Mouse (Mus musculus) retina, embryonic 14.5 days (tissue): ENCODE data around the gene Alkbh5.

ENCODE experiments used
- DNase-seq: peaks from one replicate; pipeline ENCODE4 v3.0.0-alpha.2; 2015; ENCODE audit warnings: low spot score

The Alkbh5 gene

DNA sequence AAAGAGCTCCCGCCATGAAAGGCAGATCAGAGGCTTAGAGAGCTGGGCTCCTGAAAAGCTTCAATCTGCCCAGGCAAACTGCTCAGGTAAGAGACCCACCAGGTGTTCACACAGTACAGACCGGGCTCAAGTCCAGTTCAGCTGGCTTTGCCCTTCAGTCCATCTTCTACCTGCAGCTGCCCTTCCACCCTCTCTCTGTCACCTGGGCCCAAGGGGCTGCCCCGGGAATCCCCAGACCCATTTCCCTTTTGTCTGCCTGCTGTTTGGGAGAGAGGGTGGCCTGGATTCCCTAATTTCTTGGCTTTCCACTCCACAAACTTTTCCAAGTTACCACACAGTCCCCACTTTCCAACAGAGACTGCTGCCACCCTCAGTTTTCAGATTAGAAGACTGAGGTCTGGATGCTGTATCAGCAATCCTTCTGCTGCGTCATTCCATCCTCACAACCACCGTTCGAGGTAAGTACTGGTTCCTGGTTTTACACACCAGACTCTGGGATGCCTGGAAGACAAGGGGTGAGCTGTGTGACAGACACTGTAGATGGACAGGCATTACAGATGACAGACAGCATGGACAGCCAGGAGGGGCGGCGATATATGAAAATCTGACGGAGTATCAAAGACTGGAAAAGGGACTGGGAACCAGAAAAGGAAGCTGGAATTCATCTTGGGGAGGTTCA lies at the start of gene Alkbh5:
Gene Alkbh5 (plus strand): TSS at position 202 of the 679 bp plus-strand sequence.
- DNase-seq = peak; percentile 43

- no peak for DNase-seq
Measured at GRCm38 (mm10) chr11:60492726-60493125, 43.5 kb upstream of the Alkbh5 start.

DNA sequence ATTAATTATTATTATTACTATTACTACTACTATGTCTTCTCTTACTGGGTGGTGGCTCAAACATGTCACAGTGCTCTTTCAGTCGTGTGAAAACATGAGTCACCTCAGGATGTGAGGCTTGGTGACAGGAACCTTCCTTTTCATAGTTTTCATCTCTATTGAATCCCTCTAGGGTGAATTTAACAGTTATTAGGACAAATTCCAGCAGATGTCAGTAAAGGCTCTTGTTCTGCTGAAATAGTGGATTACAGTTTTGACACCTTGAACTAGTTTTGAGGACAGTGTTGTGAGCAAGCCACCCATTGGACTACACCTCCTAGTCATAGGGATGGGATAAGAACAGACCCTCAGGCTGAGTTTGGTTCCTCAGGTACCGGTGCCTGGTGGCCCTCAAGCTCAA lies 40.5 kb upstream of the Alkbh5 start:
- no peak for DNase-seq

DNA sequence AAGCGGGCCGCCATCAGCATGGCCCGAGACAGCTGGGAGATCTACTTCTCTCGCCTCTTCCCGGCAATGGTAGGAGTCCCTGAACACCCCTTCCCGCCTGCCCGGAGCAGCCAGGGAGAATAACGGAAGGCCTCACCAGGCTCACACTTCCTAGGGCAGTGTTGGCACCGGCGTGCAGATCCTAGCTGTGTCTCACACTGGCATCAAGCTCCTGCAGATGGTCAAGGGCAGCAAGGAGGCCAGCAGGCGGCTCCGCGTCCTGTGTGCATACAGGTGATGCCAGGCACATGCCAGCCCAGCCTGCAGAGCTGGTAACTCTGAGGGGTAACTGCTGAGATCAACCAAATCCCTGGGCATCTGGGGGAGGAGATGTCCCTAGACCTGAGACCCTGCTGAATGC lies 28.9 kb upstream of the Alkbh5 start:
- no peak for DNase-seq

GRCm38 (mm10) chr11:60508950-60509349 lies 27.2 kb upstream of the Alkbh5 start:
- DNase-seq = peak; percentile 3

GRCm38 (mm10) chr11:60509500-60509899 lies 26.7 kb upstream of the Alkbh5 start:
- DNase-seq = peak; percentile 47

- no peak for DNase-seq
Measured at GRCm38 (mm10) chr11:60511893-60512292, 24.3 kb upstream of the Alkbh5 start.

DNA sequence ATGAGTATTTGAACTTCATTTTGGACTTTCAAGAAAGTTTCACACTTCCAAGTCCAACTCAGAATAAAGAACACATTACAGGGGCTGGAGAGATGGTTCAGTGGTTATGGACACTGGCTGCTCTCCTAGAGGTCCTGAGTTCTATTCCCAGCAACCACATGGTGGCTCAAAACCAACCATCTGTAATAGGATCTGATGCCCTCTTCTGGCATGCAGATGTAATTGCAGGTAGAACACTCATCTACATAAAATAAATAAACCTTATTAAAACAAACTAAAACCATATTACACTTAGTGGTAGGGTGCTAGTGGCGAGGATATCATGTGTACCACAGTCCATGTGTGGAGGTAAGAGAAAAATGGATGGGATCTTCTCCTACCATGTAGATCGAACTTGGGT lies 23.7 kb upstream of the Alkbh5 start:
- no peak for DNase-seq

- no peak for DNase-seq
Measured at GRCm38 (mm10) chr11:60514941-60515340, 21.2 kb upstream of the Alkbh5 start.

GRCm38 (mm10) chr11:60518305-60518704 lies 17.9 kb upstream of the Alkbh5 start:
- DNase-seq = no peak

DNA sequence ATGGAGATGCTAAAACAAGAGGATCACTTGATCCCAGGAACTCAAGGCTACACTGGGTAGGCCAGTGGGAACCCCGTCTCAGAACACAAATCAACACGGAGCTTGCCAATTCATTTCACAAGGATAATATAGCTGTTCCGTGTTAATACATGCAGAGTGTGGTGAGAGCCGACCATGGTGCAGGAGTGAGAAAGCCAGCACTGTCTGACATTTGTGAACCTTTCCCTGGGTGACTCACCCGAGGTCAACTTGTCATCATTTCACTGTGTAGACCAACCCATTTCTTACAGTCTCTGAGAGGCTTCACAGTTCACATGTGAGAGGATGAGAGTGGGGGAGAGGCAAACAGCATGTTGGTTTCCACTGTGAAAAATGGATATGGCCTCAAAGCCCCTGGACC lies 14.2 kb upstream of the Alkbh5 start:
- no peak for DNase-seq

DNA sequence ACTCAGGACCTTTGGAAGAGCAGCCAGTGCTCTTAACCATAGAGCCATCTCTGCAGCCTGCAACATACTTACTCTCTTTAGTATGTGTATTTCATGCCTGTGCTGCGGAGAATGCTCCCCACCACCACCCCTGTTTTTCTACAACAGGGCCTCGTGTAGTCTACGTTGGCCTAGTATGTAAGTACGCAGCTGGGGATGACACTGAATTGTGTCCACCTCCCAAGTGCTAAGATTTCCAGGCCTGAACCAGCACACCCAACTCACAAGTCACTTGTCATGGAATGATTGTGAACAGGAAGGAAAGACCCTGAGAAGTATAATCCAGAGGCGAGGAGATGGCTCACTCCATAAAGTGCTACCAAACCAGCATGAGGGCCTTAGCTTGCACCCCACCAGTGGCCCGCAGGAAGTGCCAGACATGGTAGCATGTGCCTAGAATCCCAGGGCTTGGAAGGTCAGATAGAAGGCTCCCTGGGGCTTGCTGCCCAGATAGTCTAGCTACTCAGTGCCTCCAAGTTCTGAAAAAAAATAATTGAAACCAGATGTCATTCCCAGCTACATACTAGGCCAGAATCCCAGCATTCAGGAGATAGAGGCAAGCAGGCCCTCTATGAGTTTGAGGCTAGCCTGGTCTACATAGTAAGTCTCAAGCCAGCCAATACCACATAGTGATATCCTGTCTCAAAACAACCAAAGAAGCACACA lies 13.4 kb upstream of the Alkbh5 start:
- DNase-seq = no peak

DNA sequence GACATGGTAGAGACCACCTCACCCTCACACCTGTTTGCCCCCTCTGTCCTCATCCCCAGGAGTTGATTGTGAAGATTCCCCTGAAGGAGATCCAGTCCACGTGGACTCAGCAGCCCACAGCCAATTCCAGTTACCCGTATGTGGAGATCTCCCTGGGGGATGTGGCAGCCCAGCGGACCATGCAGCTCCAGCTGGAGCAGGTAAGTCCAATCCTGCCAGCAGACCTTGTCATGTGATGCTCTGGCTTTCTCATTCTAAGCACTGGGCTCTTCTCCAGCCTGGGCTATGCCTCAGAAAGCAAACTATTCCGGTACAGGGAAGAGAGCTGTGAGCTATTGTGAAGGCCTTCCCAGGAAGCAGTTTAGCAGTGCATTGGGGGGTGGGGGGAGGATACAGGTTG lies 9.7 kb upstream of the Alkbh5 start:
- no peak for DNase-seq

GRCm38 (mm10) chr11:60535676-60536075 lies 505 bp upstream of the Alkbh5 start:
- DNase-seq = no peak

DNA sequence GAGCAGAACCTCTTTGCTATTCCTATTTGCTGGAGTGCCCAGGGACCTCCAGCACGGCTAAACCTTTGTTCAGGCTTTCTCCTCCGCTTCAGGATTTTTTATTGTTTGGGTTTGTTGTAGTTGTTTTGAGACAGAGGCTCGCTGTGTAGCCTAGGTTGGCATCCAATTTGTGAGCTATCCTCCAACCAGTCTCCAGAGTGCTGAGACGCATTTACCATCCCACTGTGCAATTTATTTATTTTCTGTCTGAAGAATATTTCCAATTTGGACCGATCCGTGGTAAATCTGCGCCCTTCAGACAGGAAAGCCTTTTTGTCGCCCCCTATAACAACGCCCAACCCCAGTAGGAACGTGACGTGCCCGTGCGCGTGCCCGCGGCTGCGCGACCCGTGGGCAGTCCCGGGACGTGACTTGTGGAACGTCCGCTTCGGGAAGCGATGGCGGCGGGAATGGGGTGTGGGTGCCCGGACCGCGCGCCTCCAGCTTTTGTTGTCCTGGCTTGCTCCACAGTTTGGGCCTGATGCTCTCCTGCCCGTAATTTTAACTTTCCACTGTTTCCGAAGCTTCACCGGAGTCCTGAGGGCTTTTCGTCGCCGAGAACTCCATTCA lies 782 bp downstream of the Alkbh5 start:
- DNase-seq = peak; percentile 91

DNA sequence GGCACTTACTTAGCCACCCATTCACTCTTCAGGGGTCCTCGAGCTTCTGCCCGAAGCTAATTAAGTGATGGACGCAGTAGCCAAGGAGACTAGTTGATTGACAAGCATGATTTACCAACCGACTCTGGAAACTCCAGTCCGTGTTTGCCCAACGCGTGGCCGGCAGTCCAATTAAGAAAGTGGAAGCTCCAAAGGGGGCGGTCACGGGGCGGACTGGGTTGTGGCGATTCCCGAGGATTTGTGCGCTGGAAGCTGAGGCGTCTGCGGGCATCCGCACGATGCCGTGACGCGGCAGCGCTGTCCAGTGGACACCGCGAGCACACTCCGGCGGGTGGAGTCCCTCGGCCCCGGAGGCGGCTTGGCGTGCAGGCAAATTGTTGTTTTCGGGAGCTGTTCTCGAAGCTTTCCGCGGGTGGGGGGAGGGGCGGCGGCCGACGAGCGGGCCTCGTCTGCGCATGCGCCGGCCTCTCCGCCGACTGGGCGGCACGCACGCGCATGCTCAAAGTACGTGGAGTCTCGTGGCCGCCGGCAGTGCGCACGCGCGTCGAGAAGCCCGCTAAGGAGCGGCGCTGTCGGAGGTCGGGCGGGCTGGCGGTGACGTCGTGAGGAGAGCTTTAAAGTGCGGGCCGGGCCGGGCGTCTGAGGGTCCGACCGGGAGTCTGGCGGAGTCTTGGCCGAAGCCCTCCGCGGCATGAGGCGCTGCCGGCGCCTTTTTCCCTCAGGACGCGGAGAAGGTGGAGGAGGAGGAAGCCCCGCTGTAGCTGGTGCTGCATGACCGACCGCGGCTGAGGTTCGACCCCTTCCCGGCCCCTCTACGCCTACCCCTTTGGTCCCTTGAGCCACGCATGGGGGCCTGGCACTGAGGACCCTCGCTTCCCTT lies 1.5 kb downstream of the Alkbh5 start:
- peak; percentile 97 for DNase-seq

- DNase-seq = peak; percentile 42
Measured at GRCm38 (mm10) chr11:60538371-60539281, 2.4 kb downstream of the Alkbh5 start.

GRCm38 (mm10) chr11:60539540-60539939 lies 3.4 kb downstream of the Alkbh5 start:
- no peak for DNase-seq

- no peak for DNase-seq
Measured at GRCm38 (mm10) chr11:60540002-60540610, 3.9 kb downstream of the Alkbh5 start.

DNA sequence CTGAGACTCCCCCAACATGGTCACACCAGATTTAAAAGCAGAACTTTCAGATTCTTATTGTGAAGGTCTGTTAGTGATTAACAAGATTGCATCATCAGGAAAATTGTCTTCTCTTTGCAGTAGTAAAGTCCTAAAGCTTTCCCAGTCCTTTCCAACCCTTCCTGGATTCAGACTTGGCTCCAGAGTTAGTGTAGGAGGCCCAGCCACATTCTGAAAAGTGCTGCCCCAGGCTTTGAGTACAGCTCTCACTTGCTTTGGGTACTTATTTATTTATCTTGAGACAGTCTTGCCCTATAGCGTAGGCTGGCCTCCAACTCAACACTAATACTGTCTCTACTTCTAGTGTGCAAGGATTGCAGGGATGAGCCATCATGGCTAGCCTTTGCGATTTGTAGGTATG lies 4.6 kb downstream of the Alkbh5 start:
- DNase-seq = no peak

DNA sequence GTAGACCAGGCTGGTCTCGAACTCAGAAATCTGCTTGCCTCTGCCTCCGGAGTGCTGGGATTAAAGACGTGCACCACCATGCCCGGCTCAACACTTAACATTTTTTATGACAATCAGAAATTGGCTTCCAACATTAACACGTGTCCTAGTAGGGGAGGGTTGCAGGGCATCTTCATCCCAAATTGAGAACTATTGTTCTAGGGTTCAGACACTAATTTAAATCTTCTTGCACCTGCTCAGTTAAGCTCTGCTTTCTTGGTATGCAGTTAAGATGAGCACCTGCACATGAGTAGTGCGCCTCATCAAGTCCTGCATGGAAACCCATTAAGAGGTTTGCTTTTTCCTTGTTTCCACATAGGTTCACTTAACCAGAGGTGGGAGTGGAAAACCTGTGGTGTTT lies 5.7 kb downstream of the Alkbh5 start:
- no peak for DNase-seq
